Mouse (Mus musculus) thymus, postnatal 36 days (tissue): ENCODE measurements around the gene Myo3b.

Source experiments
- DNase-seq, 2 experiments: peaks; one replicate each; pipeline ENCODE4 v3.0.0; 2022; ENCODE audit warnings: mixed read lengths in 2 of 2

Myo3b gene

GRCm38 (mm10) chr2:70302905-70303304 lies 264.0 kb downstream of the Myo3b start:
- no peak for DNase-seq

GRCm38 (mm10) chr2:70315125-70315524 lies 276.2 kb downstream of the Myo3b start:
- no peak for DNase-seq

- DNase-seq: no peak
Observed at GRCm38 (mm10) chr2:70315734-70316133, 276.8 kb downstream of the Myo3b start.

- DNase-seq: no peak
Observed at GRCm38 (mm10) chr2:70317850-70318249, 278.9 kb downstream of the Myo3b start.

- DNase-seq: no peak
Observed at GRCm38 (mm10) chr2:70318861-70319555, 280.1 kb downstream of the Myo3b start.

- no peak for DNase-seq
Observed at GRCm38 (mm10) chr2:70322767-70323166, 283.8 kb downstream of the Myo3b start.

- no peak for DNase-seq
Observed at GRCm38 (mm10) chr2:70327602-70328001, 288.7 kb downstream of the Myo3b start.

- no peak for DNase-seq
Observed at GRCm38 (mm10) chr2:70332905-70333304, 294.0 kb downstream of the Myo3b start.

GRCm38 (mm10) chr2:70333553-70333952 lies 294.6 kb downstream of the Myo3b start:
- DNase-seq: no peak

GRCm38 (mm10) chr2:70336551-70336950 lies 297.6 kb downstream of the Myo3b start:
- DNase-seq: no peak

- no peak for DNase-seq
Observed at GRCm38 (mm10) chr2:70337208-70337611, 298.3 kb downstream of the Myo3b start.

GRCm38 (mm10) chr2:70337869-70338268 lies 298.9 kb downstream of the Myo3b start:
- no peak for DNase-seq

- DNase-seq: no peak
Observed at GRCm38 (mm10) chr2:70339061-70339460, 300.1 kb downstream of the Myo3b start.

- no peak for DNase-seq
Observed at GRCm38 (mm10) chr2:70339501-70339900, 300.6 kb downstream of the Myo3b start.

GRCm38 (mm10) chr2:70340224-70340623 lies 301.3 kb downstream of the Myo3b start:
- DNase-seq: no peak

GRCm38 (mm10) chr2:70345126-70345525 lies 306.2 kb downstream of the Myo3b start:
- DNase-seq: no peak

GRCm38 (mm10) chr2:70347511-70347910 lies 308.6 kb downstream of the Myo3b start:
- no peak for DNase-seq

- no peak for DNase-seq
Observed at GRCm38 (mm10) chr2:70348793-70349553, 310.0 kb downstream of the Myo3b start.

GRCm38 (mm10) chr2:70352435-70353165 lies 313.7 kb downstream of the Myo3b start:
- DNase-seq: no peak

GRCm38 (mm10) chr2:70354056-70354455 lies 315.1 kb downstream of the Myo3b start:
- no peak for DNase-seq

GRCm38 (mm10) chr2:70355026-70355425 lies 316.1 kb downstream of the Myo3b start:
- no peak for DNase-seq

GRCm38 (mm10) chr2:70369421-70369820 lies 330.5 kb downstream of the Myo3b start:
- DNase-seq: no peak

- DNase-seq: no peak
Observed at GRCm38 (mm10) chr2:70379341-70379740, 340.4 kb downstream of the Myo3b start.

- no peak for DNase-seq
Observed at GRCm38 (mm10) chr2:70379939-70380338, 341.0 kb downstream of the Myo3b start.
